Mouse (Mus musculus): ENCODE results near the gene Ddah1. TPM values are rescaled to one million over a fixed set of nuclear protein-coding genes. Genes with fewer than 3 reads are reported as not detected.

The Ddah1 gene
- total RNA-seq, 1 experiment: 15.5 TPM

- Histone ChIP-seq H3K9me3 (ENCODE audit: control insufficient read depth, insufficient read depth, low read depth, low read length) (no peaks in the 10 kb centered on the region), H3K4me3 (ENCODE audit: insufficient read depth in 1 of 2, low read depth in 1 of 2, low read length in 2 of 2, poor library complexity in 1 of 2, severe bottlenecking in 1 of 2) (no peak overlapping the region), H3K36me3 (ENCODE audit: control insufficient read depth, insufficient read depth, low read length, poor library complexity, severe bottlenecking) (no peaks in the 10 kb centered on the region), H3K9ac (ENCODE audit: insufficient read depth, low read depth, low read length, poor library complexity, severe bottlenecking) (no peak overlapping the region), H3K4me1 (ENCODE audit: control insufficient read depth in 2 of 2, insufficient read depth in 2 of 2, low read length in 2 of 2, poor library complexity in 1 of 2) (no peaks in the 10 kb centered on the region), H3K27ac (ENCODE audit: insufficient read depth, low read depth, low read length, poor library complexity, severe bottlenecking) (no peak overlapping the region)
- in situ Hi-C loops (cut with MboI; ENCODE audit: low sequenced_read_pairs in 2 of 2, unreplicated experiment in 2 of 2): no loop called here
- TF ChIP-seq CHD2 (IDR thresholded peaks at IDR 0.05; ENCODE audit: low read depth, low read length): no peak
- no peak for TF ChIP-seq ZNF384 (IDR thresholded peaks at IDR 0.05; ENCODE audit: low read depth, low read length)
- TF ChIP-seq MAFK (IDR thresholded peaks at IDR 0.05; ENCODE audit: insufficient read depth, low read depth, low read length): no peak
- TF ChIP-seq HCFC1 (IDR thresholded peaks at IDR 0.05; ENCODE audit: borderline replicate concordance, insufficient read depth, low read length): no peak
- TF ChIP-seq ZC3H11A (IDR thresholded peaks at IDR 0.05; ENCODE audit: borderline replicate concordance, low read depth, low read length): no peak
- DNase-seq (ENCODE audit: low read depth, low spot score): no peak
Measured at GRCm38 (mm10) chr3:145892451-145892850, 134.0 kb downstream of the Ddah1 start.

- Histone ChIP-seq H3K27ac (ENCODE audit: insufficient read depth, low read depth, low read length, poor library complexity, severe bottlenecking) (no peak overlapping the region), H3K9me3 (ENCODE audit: control insufficient read depth, insufficient read depth, low read depth, low read length) (no peaks in the 10 kb centered on the region), H3K4me3 (ENCODE audit: insufficient read depth in 1 of 2, low read depth in 1 of 2, low read length in 2 of 2, poor library complexity in 1 of 2, severe bottlenecking in 1 of 2) (no peak overlapping the region), H3K36me3 (ENCODE audit: control insufficient read depth, insufficient read depth, low read length, poor library complexity, severe bottlenecking) (no peaks in the 10 kb centered on the region), H3K9ac (ENCODE audit: insufficient read depth, low read depth, low read length, poor library complexity, severe bottlenecking) (no peak overlapping the region), H3K4me1 (ENCODE audit: control insufficient read depth in 2 of 2, insufficient read depth in 2 of 2, low read length in 2 of 2, poor library complexity in 1 of 2) (no peaks in the 10 kb centered on the region)
- TF ChIP-seq HCFC1 (IDR thresholded peaks at IDR 0.05; ENCODE audit: borderline replicate concordance, insufficient read depth, low read length): no peak
- no peak for TF ChIP-seq ZNF384 (IDR thresholded peaks at IDR 0.05; ENCODE audit: low read depth, low read length)
- no peak for TF ChIP-seq MAFK (IDR thresholded peaks at IDR 0.05; ENCODE audit: insufficient read depth, low read depth, low read length)
- TF ChIP-seq ZC3H11A (IDR thresholded peaks at IDR 0.05; ENCODE audit: borderline replicate concordance, low read depth, low read length): no peak
- no peak for TF ChIP-seq CHD2 (IDR thresholded peaks at IDR 0.05; ENCODE audit: low read depth, low read length)
- DNase-seq (ENCODE audit: low read depth, low spot score): no peak
- in situ Hi-C loops (cut with MboI; ENCODE audit: low sequenced_read_pairs in 2 of 2, unreplicated experiment in 2 of 2): no loop called here
Measured at GRCm38 (mm10) chr3:145894131-145894530, 135.7 kb downstream of the Ddah1 start.

- H3K4me1 ChIP-seq (ENCODE audit: control insufficient read depth in 2 of 2, insufficient read depth in 2 of 2, low read length in 2 of 2, poor library complexity in 1 of 2): no peaks in the 10 kb centered on the region
- H3K9ac ChIP-seq (ENCODE audit: insufficient read depth, low read depth, low read length, poor library complexity, severe bottlenecking): no peak overlapping the region
- H3K36me3 ChIP-seq (ENCODE audit: control insufficient read depth, insufficient read depth, low read length, poor library complexity, severe bottlenecking): no peaks in the 10 kb centered on the region
- H3K27ac ChIP-seq (ENCODE audit: insufficient read depth, low read depth, low read length, poor library complexity, severe bottlenecking): no peak overlapping the region
- H3K9me3 ChIP-seq (ENCODE audit: control insufficient read depth, insufficient read depth, low read depth, low read length): no peaks in the 10 kb centered on the region
- DNase-seq (ENCODE audit: low read depth, low spot score): no peak
- in situ Hi-C loops (cut with MboI; ENCODE audit: low sequenced_read_pairs in 2 of 2, unreplicated experiment in 2 of 2): no loop called here
- no peak overlapping the region for H3K4me3 ChIP-seq (ENCODE audit: insufficient read depth in 1 of 2, low read depth in 1 of 2, low read length in 2 of 2, poor library complexity in 1 of 2, severe bottlenecking in 1 of 2)
- TF ChIP-seq ZNF384 (IDR thresholded peaks at IDR 0.05; ENCODE audit: low read depth, low read length): no peak
- no peak for TF ChIP-seq ZC3H11A (IDR thresholded peaks at IDR 0.05; ENCODE audit: borderline replicate concordance, low read depth, low read length)
- no peak for TF ChIP-seq CHD2 (IDR thresholded peaks at IDR 0.05; ENCODE audit: low read depth, low read length)
- no peak for TF ChIP-seq MAFK (IDR thresholded peaks at IDR 0.05; ENCODE audit: insufficient read depth, low read depth, low read length)
- TF ChIP-seq HCFC1 (IDR thresholded peaks at IDR 0.05; ENCODE audit: borderline replicate concordance, insufficient read depth, low read length): no peak
Measured at GRCm38 (mm10) chr3:145897749-145898148, 139.3 kb downstream of the Ddah1 start.

- TF ChIP-seq HCFC1 (IDR thresholded peaks at IDR 0.05; ENCODE audit: borderline replicate concordance, insufficient read depth, low read length) (no peak), MAFK (IDR thresholded peaks at IDR 0.05; ENCODE audit: insufficient read depth, low read depth, low read length) (no peak), ZNF384 (IDR thresholded peaks at IDR 0.05; ENCODE audit: low read depth, low read length) (no peak), ZC3H11A (IDR thresholded peaks at IDR 0.05; ENCODE audit: borderline replicate concordance, low read depth, low read length) (no peak), CHD2 (IDR thresholded peaks at IDR 0.05; ENCODE audit: low read depth, low read length) (no peak)
- H3K27ac ChIP-seq (ENCODE audit: insufficient read depth, low read depth, low read length, poor library complexity, severe bottlenecking): no peak overlapping the region
Measured at GRCm38 (mm10) chr3:145899832-145900231, 141.4 kb downstream of the Ddah1 start.

GRCm38 (mm10) chr3:145903530-145903929, 145.1 kb downstream of the Ddah1 start:
- Histone ChIP-seq H3K27ac (ENCODE audit: insufficient read depth, low read depth, low read length, poor library complexity, severe bottlenecking) (no peak overlapping the region), H3K4me1 (ENCODE audit: control insufficient read depth in 2 of 2, insufficient read depth in 2 of 2, low read length in 2 of 2, poor library complexity in 1 of 2) (no peaks in the 10 kb centered on the region), H3K9ac (ENCODE audit: insufficient read depth, low read depth, low read length, poor library complexity, severe bottlenecking) (no peak overlapping the region), H3K9me3 (ENCODE audit: control insufficient read depth, insufficient read depth, low read depth, low read length) (no peaks in the 10 kb centered on the region), H3K36me3 (ENCODE audit: control insufficient read depth, insufficient read depth, low read length, poor library complexity, severe bottlenecking) (no peaks in the 10 kb centered on the region), H3K4me3 (ENCODE audit: insufficient read depth in 1 of 2, low read depth in 1 of 2, low read length in 2 of 2, poor library complexity in 1 of 2, severe bottlenecking in 1 of 2) (no peak overlapping the region)
- no peak for DNase-seq (ENCODE audit: low read depth, low spot score)
- TF ChIP-seq ZC3H11A (IDR thresholded peaks at IDR 0.05; ENCODE audit: borderline replicate concordance, low read depth, low read length) (no peak), MAFK (IDR thresholded peaks at IDR 0.05; ENCODE audit: insufficient read depth, low read depth, low read length) (no peak), ZNF384 (IDR thresholded peaks at IDR 0.05; ENCODE audit: low read depth, low read length) (no peak), CHD2 (IDR thresholded peaks at IDR 0.05; ENCODE audit: low read depth, low read length) (no peak), HCFC1 (IDR thresholded peaks at IDR 0.05; ENCODE audit: borderline replicate concordance, insufficient read depth, low read length) (no peak)
- in situ Hi-C loops (cut with MboI; ENCODE audit: low sequenced_read_pairs in 2 of 2, unreplicated experiment in 2 of 2): loop anchor here (5.0 to 25.0 kb wide), 4 partner anchors 289 to 491 kb away; no protein-coding TSS in a partner anchor

More at GRCm38 (mm10) chr3:145899832-145900231, 141.4 kb downstream of the Ddah1 start:
- H3K9ac ChIP-seq (ENCODE audit: insufficient read depth, low read depth, low read length, poor library complexity, severe bottlenecking): no peak overlapping the region
- no peaks in the 10 kb centered on the region for H3K4me1 ChIP-seq (ENCODE audit: control insufficient read depth in 2 of 2, insufficient read depth in 2 of 2, low read length in 2 of 2, poor library complexity in 1 of 2)
- no peaks in the 10 kb centered on the region for H3K9me3 ChIP-seq (ENCODE audit: control insufficient read depth, insufficient read depth, low read depth, low read length)
- H3K4me3 ChIP-seq (ENCODE audit: insufficient read depth in 1 of 2, low read depth in 1 of 2, low read length in 2 of 2, poor library complexity in 1 of 2, severe bottlenecking in 1 of 2): no peak overlapping the region
- DNase-seq (ENCODE audit: low read depth, low spot score): no peak
- H3K36me3 ChIP-seq (ENCODE audit: control insufficient read depth, insufficient read depth, low read length, poor library complexity, severe bottlenecking): no peaks in the 10 kb centered on the region
- in situ Hi-C loops (cut with MboI; ENCODE audit: low sequenced_read_pairs in 2 of 2, unreplicated experiment in 2 of 2): loop anchor here (5.0 to 25.0 kb wide), 4 partner anchors 285 to 488 kb away; no protein-coding TSS in a partner anchor

Data from ES-E14 (cell line).